Mouse (Mus musculus) cerebellum, adult 11 months (tissue): ENCODE data around the gene Susd2.
A peak's percentile ranks its signal among the peaks of the same experiment; 100 is the strongest.

ENCODE experiments used
- DNase-seq: peaks from one replicate; pipeline ENCODE4 v3.0.0; 2022

Susd2 gene

DNA sequence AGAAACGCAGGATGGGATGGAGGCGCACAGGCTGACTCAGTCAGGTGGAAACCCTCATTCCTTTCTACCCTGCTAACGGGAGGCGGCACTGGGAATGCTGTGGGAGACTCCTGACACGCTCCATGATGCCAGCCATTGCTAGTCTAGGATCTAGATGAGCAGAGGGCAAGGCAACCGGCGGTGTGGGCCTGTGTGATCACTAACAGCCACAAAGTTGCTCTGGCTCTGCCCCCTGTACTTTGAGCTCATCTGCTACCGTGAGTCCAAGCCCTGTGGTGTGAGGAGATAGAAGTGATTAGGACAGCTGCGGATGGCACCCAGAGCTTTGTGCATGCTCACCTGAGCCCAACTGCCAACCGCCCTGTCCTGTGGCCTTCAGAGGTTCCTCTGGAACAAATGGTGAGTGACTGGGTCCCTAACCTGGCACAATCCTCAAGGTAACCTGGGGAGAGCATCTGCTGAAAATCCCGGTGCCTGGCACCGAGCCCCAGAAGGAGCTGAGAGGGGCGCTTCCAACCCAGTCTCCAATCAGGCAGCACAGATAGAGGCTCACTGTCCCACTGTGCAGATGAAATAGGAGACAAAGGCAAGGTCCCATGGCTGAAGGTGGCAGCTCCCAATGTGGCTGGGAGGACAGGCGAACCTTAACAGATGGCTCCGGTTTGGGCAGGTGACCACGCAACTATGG is 7.7 kb upstream of the Susd2 start:
- no peak for DNase-seq

- DNase-seq: no peak
These were observed 6.6 kb upstream of the Susd2 start for GRCm38 (mm10) chr10:75650306-75650902.

DNA sequence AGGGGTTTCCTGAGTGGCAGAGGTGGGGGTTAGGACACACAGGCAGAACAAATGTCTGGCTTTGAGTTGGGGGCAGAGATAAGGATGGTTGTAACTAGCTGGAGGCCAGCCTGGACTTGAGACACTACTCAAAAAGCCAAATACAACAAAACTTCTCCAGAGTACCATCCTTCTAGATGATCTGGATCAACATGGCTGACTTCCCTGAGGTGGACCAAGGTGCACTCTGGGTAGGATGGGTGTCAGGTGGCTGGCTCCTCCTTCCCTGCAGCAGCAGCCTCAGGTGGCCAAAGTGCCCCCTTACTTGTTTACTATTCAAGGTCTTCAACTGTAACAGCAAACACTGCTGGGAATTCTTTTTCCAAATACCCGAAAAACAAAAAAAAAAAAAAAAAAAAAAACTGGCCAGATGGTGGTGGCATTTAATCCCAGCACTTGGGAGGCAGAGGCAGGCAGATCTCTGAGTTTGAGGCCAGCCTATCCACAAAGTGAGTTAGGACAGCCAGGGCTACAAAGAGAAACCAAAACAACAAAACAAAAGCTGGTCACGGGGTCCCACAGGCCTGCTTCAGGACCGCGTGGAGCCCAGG is 5.7 kb upstream of the Susd2 start:
- no peak for DNase-seq

DNA sequence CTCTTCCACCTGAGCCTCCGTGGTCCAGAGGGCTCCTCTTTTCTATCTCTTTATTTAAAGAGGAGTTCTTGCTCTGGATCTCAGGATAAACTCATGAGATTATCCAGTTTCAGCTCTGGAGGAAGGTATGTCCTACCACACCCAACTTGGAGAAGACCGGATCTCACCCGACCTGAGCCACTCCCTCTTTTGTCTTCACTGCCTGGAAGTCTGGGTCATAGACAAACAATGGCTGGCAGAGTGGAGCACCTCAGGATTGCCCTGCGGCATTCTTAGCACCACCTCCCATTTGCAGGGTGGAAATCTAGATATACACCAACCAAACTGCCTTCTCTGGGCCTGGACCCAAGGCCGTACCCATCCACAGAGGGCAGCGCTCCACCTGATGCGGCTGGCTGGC is 5.2 kb upstream of the Susd2 start:
- DNase-seq: no peak

- DNase-seq: no peak
These were observed 4.3 kb upstream of the Susd2 start for GRCm38 (mm10) chr10:75648091-75648490.

DNA sequence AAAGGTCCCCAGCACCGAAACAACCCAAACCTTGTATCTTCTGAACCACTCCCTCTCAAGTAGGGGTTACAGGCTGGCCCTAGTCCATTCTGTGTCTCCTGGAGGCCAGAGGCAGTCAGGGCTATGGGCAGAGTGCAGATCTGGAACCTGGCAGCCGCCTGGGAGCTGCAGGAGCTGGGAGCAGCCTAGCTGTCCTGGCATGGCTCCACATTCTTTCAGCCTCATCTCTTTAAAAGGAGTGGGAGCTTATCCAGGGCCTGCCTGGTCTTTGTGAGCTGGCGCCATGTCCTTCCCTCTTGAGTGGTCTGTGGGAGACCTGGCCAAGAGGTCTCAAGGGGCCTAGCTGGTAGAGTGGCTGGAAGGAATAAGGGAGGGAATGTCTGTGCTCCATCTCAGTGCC is 3.6 kb upstream of the Susd2 start:
- DNase-seq: peak; percentile 59

DNA sequence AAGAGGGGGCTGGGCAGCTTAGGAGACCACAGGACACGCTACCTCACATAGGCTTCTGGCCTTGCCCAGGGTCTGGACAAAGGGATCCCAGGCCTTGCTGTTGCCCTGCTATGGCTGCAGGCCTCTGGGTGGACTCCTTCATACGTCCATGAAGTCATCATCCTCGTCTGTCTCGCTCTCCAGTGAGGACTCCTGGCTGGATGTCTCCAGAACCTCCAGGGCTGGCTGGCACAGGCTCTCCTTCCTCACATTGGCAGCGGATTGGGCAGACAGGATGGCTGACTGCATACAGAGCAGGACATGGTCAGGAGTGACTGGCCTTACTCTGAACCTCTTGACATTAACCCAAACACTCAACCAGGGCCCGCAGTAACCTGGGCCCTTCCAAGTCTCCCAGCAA is 2.6 kb upstream of the Susd2 start:
- DNase-seq: no peak

GRCm38 (mm10) chr10:75645616-75646015 is 1.8 kb upstream of the Susd2 start:
- DNase-seq: peak; percentile 13

GRCm38 (mm10) chr10:75642891-75643290 is 917 bp downstream of the Susd2 start:
- DNase-seq: no peak

GRCm38 (mm10) chr10:75642436-75642835 is 1.4 kb downstream of the Susd2 start:
- peak; percentile 20 for DNase-seq

DNA sequence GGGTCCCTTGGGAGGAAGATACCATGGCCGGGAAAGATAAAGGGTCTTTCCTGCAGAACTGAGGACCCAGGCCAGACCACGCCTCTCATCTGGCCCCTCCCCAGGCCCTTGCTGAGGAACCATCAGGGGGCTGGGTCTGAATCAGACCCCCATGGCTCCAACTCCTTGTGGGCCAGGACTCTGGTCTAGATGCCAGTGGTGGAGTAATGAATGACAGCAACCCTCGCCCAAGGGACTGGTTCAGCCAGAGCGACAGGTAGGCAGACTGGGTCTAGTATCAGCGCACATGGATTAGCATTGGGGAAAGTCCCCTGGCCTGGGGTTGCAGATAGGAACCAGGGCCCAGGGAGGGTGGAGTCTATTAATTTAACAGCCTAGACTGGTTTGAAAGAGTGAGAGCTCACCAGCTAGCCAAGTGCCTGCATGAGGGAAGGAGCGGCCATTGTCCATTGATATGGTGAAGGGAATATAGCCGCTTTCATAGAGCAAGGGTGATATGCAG is 2.0 kb downstream of the Susd2 start:
- DNase-seq: peak; percentile 16

DNA sequence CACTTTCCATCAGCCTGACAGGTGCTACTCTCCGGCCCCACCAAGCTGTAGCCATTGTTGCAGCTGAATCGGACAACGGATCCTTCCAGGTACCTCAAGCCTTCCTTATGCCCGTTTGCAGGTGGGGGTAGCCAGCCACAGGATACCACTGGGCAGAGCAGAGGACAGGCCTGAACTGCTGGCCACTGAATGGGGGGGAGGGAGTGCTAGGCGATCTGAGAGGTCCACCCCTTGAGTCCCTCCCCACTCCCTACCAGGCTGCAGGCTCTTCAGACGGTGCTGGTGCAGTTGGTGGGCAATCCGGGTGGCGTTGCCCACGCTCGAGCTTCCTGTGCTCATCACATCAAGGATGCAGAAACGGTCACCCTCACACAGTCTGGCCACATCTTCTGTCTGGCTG is 6.1 kb downstream of the Susd2 start:
- no peak for DNase-seq

DNA sequence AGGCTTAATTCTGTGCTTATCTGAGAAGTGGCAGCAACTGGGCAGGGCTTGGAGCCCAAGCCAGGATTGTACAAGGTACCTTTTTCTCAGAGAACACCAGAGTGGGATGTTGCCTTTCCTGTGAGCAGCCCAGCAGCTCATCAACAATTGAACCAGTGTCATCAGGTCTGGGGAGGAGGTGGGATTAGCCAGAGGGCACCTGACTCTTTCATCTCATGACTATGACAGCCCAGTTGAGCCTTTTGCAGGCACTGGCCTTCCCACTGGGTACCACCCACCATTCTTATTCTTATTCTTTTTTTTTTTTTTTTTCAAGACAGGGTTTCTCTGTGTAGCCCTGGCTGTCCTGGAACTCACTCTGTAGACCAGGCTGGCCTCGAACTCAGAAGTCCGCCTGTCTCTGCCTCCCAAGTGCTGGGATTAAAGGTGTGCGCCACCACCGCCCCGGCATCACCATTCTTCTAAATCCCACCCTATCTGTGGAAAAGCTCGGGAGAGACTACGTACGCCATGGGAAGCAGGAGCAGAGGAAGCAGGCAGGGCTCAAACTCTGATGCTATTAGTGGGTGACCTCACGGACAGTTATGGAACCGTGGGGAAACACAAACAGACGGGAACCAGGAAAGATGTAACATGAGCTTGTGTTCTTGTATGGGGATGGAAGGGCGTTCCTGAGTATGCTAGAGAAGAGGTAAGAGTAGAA is 7.6 kb downstream of the Susd2 start:
- DNase-seq: no peak

DNA sequence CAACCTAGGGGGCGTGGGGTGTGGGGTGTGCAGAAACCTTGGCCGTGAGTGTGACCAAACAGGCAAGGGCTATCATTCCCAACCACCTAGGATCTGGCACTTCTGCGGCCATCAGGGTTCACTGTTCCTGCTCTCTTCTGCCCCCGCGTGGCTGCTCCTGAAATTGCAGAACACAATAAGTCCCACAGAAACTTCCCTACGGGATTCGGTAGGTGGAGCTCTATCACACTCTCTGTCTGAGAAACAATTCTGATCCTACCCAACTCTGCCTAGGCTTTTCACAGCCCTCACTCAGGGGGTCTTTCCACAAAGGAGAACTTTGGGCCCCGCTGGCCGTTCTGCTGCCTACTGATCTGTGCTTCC is 8.1 kb downstream of the Susd2 start:
- peak; percentile 91 for DNase-seq

DNA sequence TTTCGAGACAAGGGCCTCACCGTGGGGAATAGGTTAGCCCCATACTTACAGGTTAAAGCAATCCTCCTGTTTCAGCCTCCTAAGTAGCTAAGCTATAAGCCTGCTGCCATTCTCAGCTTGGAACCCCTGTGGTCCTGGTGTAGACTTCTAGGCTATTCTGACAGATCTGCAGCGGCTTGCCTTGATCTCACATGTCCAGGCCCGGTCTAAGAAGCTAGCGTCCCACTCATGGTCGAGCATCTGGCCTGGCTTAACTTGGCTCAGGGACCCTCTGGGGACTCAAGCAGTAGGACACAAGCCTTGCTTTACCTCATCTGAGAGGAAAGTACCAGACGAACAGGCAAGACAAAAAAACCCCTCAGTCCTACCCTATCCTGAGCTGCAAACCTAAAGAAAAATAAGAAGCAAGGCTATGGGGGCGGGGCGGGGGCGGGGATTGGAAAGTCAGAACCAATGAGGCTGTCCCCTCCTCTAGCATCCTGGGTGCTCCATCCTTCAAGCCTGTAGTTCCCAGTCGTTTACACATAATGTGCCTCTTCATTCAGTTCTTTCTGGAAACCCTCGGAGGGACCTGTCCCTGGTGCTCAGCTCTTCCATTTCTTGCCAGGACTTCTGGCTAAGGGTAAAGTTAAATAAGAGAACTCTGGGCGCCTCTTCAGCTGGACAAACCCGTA is 8.7 kb downstream of the Susd2 start:
- DNase-seq: peak; percentile 12

DNA sequence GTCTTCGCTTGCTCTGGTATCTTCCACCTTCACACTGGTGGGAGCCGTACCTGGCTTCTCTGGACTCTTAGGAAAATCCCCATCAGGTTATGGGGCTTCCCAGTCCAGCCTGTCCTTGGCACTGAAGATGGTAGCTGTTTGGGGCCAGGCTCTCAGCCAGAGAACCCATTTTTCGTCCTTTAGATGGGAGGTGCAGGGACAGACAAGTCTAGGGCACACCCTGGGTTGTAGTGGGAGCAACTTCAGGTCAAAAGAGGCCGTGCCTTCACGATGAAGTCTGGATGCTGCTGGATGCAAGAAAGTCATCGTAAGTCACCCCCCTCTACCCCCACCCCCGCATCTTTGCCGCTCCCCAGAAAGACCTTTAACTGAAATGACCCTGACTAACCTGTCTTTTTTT is 9.2 kb downstream of the Susd2 start:
- DNase-seq: no peak

DNA sequence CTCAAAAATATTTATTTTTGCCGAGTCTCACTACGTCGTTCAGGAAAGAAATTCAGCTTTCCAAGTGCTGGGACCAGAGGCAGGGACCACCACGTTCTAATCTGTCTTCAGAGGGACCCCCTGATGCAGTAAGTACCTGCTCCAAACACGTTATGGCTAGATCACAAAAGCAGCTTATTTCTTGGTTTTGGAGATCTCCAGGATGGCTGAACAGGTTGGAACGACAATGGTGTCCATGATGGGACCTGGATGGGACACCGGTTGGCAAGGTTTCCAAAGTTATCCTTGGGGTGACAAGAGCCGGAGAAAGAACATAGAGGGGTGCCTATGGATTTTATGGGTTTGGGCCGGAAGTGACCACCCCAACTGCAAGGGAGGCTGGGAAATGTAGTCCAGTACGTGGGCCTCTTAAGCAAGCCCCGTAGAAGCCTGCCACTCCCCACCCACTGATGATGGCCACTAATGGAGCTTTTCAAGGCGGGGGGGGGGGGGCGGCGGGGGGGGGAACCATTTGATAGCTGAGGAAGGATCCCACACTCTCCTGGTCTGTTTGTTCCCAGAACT is 10.2 kb downstream of the Susd2 start:
- no peak for DNase-seq

DNA sequence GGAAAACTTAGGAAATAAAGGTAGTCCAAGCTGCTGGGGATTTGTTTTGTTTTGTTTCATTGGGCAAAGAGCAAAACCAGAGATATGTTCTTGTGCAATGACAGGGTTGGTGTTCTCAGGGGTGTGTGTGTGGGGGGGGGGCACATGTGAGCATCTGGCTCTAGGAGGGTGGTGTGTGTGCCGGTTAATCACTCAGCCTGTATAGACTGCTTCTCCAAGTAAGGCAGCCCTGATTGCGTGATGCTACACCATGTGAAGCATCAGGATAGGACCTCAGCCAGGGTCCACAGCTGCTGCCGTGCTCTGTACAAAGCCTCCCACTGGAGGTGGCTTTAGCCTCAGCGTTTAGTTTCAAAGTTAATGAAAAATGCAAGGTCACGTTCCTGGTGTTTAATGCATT is 10.8 kb downstream of the Susd2 start:
- no peak for DNase-seq

GRCm38 (mm10) chr10:75632633-75633032 is 11.2 kb downstream of the Susd2 start:
- DNase-seq: no peak

DNA sequence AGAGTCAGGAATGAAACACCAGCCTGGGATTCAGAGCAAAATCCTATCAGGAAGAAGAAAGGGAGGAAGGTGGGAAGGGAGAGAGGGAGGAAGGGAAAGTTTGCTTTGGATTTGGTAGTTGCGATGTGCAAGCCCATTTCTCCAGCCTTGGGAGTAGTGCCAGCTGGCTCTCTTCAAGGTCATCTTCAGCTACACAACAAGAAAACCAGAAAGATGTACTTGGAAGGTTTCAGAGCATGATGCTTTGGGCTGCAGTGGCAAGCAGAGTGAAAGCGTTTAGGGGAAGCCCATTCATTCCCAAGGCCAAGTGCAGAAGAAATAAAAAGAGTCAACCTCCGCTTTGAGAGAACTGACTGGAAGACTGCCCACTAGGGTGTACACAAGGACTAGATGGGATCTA is 16.3 kb downstream of the Susd2 start:
- no peak for DNase-seq

DNA sequence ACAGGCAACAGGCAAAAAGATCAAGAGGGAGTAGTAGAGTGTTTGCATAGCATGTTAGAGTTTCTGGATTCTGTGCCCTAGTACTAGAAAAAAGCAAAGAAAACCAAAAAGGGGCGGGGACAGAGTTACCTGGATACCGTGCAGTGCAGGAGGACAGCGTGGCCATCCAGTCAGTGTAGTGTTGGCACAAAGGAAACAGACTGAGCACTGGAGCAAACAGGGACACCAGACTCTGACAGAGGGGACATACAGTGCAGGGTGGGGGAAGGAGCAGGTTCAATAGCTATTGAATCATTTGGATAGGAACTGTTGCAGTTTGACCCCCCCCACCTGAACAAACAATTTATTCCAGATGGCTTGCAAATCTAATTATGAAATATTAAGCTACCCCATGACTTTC is 16.8 kb downstream of the Susd2 start:
- no peak for DNase-seq

GRCm38 (mm10) chr10:75625920-75626319 is 17.9 kb downstream of the Susd2 start:
- no peak for DNase-seq

GRCm38 (mm10) chr10:75620818-75621217 is 23.0 kb downstream of the Susd2 start:
- DNase-seq: no peak
